Mouse (Mus musculus) Patski (cell line): ENCODE data around the gene Zdhhc3. TPM values are rescaled to one million over a fixed set of nuclear protein-coding genes. Genes with fewer than 3 reads are reported as not detected.

Source experiments
- ATAC-seq: fragments of 100-300 bp; one replicate; pipeline ENCODE4 v1.8.0; 2021
- CTCF ChIA-PET: fragments of 350-600 bp; sonication (Branson Sonifier 250); formaldehyde crosslinking; loops from one replicate; lab custom pipeline; 2022; ENCODE audit warnings: inconsistent platforms; lab: Charles Lee
- POLR2A ChIA-PET: fragments of 350-600 bp; sonication (Branson Sonifier 250); formaldehyde crosslinking; loops from one replicate; lab custom pipeline; 2022; ENCODE audit warnings: antibody characterized with exemption, inconsistent platforms; lab: Charles Lee
- DNase-seq: peaks from one replicate; pipeline ENCODE4 v3.0.0-alpha.2; 2011; ENCODE audit warnings: low read depth, low spot score
- H3K27me3 ChIP-seq: fragments of 371-371 bp; one replicate; pipeline ENCODE4 v1.5.1; 2021
- CTCF ChIP-seq: fragments of 100-300 bp; IDR thresholded peaks from one replicate; pipeline ENCODE4 v1.5.1; 2021
- in situ Hi-C: fragments of 300-500 bp; cut with MboI; formaldehyde crosslinking; loops from 3 replicates; pipeline ENCODE4 v1.11.1; 2018; ENCODE audit warnings: low pct_unique_long_range_greater_than_20kb, mixed read lengths
- polyA plus RNA-seq: library from polyadenylated mRNA; unstranded; gene quantifications from one replicate; pipeline ENCODE4 v1.2.3, GENCODE M21; 2021

Gene Zdhhc3
- polyA plus RNA-seq, 1 experiment from 2014 or later, result 48.3 TPM

DNA sequence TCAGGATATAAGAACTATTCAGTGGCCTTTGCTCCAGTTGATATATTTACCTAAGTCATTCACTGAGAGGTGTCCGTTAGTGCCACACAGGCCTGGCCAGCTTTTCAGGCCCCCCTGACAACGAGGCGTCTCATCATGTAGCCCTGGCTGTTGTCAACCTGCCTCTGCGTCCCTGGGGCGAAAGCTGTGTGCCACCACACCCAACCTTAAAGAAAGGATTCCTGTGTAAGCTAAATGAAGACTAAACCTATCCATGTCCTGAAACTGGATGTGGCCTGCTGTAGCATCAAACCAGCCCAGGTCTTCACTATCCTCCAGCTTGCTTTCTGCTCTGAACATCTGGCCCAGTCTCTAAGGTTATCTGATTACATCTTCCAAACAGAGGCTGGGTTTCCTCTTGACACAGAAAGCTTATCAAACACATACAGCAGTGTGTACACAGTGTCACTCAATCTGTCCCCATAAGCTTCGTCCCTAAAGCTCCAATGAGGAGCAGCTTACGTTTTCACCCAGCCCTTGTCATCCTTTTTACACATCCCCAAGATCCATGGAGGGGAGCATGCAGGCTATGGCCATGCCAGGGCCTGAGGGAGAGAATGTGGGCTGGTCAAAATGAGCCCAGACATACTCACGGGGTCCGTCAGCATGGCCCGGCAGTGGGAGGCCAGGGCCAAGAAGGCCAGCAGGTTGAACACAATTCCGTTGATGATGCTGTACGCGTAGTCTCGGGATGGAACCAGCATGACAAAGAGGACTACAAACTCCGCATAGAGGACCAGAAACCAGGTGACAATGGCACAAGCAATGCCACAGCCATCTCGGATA is 13.2 kb downstream of the Zdhhc3 start:
- ATAC-seq (no peak), DNase-seq (no peak)
- no peaks in the 10 kb centered on the region for H3K27me3 ChIP-seq
- POLR2A ChIA-PET, result interaction anchor here (0.6 kb wide), 1 partner anchor 15 kb away, joined by 5 read pairs; no protein-coding TSS in a partner anchor
- CTCF ChIA-PET, result no interaction called here
- no peak for TF ChIP-seq CTCF
- in situ Hi-C loops, result no loop called here

DNA sequence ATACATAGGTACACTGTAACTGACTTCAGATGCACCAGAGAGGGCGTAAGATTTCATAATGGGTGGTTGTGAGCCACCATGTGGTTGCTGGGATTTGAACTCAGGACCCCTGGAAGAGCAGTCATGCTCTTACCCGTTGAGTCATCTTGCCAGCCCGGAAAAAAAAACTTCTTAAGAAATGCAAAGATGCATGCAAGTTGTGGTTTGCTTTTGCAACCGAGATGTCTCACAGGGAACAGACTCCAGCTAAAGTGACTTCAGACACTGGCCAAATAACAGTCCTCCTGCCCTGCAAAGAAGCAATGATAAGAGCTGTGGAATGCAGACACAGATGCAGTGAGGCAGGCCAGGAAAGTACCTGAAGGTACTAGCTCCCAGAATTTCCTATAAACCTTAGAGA is 22.2 kb downstream of the Zdhhc3 start:
- no peak for TF ChIP-seq CTCF
- H3K27me3 ChIP-seq, result no peaks in the 10 kb centered on the region
- ATAC-seq, result no peak
- in situ Hi-C loops, result no loop called here
- CTCF ChIA-PET, result no interaction called here
- POLR2A ChIA-PET, result no interaction called here
- no peak for DNase-seq

DNA sequence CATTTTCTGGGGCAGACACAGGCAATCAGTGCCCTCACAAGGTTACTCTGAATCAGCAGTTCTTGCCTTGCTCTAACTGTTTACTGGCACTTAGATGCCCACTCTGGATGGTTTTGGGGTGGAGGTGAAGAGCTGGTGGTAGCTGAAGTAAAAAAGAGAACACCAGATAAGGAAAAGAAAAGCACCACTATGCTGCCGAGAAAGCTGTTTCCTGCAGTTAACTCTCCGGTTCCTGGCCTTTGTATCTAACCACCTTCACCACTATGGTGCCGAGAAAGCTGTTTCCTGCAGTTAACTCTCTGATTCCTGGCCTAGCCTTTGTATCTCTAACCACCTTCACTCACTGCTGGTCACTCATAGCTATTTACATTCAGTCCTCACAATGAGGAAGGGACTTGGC is 25.4 kb downstream of the Zdhhc3 start:
- no peak for TF ChIP-seq CTCF
- DNase-seq, result no peak
- POLR2A ChIA-PET, result interaction anchor here (0.6 to 0.8 kb wide), 2 partner anchors 50 to 63 kb away, joined by 3 to 6 read pairs; no protein-coding TSS in a partner anchor
- no peak for ATAC-seq
- H3K27me3 ChIP-seq, result no peaks in the 10 kb centered on the region
- CTCF ChIA-PET, result interaction anchor here (1.6 kb wide), 1 partner anchor 14 kb away, joined by 4 read pairs; no protein-coding TSS in a partner anchor
- in situ Hi-C loops, result no loop called here

DNA sequence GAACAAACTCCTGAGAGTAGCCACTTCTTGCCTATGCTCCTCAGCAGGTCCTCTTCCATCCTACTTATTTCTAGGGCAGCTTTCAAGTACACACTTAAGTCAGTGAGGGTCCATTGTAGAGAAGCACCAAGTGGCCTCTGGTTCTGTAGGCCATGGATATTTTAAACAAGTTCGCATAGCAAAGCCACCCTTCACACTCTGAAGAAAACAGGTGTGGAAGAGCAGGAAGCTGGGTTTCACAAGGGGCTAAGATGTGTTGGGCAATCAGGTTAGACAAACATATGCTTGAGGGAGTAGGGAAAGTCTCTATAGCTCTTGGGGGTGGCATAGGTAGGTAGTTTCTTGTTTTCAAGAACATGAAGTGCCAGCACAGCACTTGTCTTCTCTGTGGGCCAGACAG is 27.6 kb downstream of the Zdhhc3 start:
- in situ Hi-C loops, result no loop called here
- CTCF ChIA-PET, result no interaction called here
- POLR2A ChIA-PET, result interaction anchor here (0.6 kb wide), 1 partner anchor 546 kb away, joined by 4 read pairs; no protein-coding TSS in a partner anchor
- TF ChIP-seq CTCF, result no peak
- no peak for DNase-seq
- ATAC-seq, result no peak
- H3K27me3 ChIP-seq, result no peaks in the 10 kb centered on the region

DNA sequence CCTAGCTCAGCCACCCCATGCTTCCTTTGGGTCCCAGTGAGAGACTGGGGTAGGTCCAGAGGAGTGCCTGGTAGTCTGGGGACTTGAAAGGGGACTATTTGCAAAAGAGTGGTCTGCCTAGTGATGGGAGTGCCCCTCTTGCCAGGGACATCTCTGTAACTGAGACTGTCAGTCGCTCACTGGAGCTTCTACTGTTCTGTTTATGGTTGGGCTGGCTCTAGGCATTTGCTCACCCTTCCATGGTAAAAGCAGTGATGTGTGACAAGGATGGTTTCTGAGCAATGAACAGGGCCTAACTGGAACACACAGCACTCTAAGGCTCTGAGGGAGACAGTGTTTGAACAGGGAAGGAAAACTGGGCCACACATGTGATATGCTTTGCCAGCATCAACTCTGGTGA is 32.2 kb downstream of the Zdhhc3 start:
- CTCF ChIA-PET, result no interaction called here
- no peak for DNase-seq
- POLR2A ChIA-PET, result no interaction called here
- no peak for ATAC-seq
- no peaks in the 10 kb centered on the region for H3K27me3 ChIP-seq
- in situ Hi-C loops, result no loop called here
- TF ChIP-seq CTCF, result no peak

DNA sequence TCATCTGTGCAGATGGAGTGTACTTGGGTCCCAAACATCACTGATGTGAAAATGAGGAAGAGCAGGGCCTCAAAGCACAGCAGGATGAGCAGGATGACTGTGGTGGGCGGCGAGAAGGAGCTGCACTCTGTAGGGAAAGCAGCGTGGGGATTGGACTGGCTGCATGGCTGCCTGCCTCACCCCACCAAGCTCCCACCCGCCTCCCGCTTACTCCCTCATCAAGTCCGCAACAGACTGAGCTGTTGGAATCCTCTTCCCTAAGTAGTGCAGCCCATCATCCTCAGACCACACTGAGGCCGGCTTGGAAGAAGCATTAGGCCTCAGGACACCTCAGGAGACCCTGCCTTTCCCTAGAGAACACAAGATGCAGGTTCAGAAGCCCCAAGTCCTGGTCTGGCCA is 32.6 kb downstream of the Zdhhc3 start:
- in situ Hi-C loops, result no loop called here
- ChIA-PET CTCF (no interaction called here), POLR2A (no interaction called here)
- H3K27me3 ChIP-seq, result no peaks in the 10 kb centered on the region
- DNase-seq, result no peak
- TF ChIP-seq CTCF, result no peak
- ATAC-seq, result no peak

DNA sequence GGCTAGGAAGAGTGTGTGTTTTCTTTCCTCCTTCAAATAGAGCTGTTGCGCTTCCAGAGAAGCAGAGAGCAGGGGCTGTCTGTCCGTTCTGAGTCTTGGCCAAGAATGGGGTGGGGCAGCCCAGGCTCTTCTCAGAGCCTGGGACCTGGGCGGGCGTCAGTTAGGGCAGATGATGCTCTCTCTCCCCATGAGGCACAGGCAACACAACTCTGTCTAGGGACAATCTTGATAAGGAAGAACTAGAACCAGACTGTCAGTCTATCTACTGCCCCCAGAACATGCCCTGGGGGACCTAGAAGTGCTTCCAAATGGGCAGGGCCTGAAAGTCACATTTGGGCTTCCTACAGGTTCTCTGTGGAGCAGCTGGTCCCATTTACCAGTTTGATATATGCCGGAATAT is 33.9 kb downstream of the Zdhhc3 start:
- POLR2A ChIA-PET, result no interaction called here
- CTCF ChIA-PET, result no interaction called here
- in situ Hi-C loops, result no loop called here
- TF ChIP-seq CTCF, result no peak
- H3K27me3 ChIP-seq, result no peaks in the 10 kb centered on the region
- ATAC-seq, result no peak
- DNase-seq, result no peak

DNA sequence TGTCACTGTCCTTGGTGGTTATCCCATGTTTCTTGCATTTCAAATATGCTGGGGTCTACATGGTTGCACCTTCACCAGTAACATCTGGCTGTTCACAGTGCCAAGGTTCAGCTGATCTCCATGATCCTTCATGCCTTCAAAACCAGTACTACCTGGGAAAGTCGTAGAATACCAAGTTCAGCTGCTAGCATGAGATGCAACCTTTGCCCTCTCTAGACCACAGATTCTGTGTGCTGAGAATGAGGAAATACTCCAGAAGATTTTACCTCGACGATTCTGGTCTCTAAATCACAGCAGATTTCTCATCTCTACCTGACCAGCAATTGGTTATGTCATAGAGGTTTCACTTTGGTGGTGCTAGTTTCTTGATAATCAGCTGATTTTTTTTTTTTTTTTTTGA is 52.8 kb downstream of the Zdhhc3 start:
- TF ChIP-seq CTCF, result no peak
- no peak for ATAC-seq
- H3K27me3 ChIP-seq, result no peaks in the 10 kb centered on the region
- ChIA-PET CTCF (no interaction called here), POLR2A (interaction anchor here (0.5 kb wide), 1 partner anchor 13 kb away, joined by 3 read pairs; no protein-coding TSS in a partner anchor)
- in situ Hi-C loops, result no loop called here
- DNase-seq, result no peak

DNA sequence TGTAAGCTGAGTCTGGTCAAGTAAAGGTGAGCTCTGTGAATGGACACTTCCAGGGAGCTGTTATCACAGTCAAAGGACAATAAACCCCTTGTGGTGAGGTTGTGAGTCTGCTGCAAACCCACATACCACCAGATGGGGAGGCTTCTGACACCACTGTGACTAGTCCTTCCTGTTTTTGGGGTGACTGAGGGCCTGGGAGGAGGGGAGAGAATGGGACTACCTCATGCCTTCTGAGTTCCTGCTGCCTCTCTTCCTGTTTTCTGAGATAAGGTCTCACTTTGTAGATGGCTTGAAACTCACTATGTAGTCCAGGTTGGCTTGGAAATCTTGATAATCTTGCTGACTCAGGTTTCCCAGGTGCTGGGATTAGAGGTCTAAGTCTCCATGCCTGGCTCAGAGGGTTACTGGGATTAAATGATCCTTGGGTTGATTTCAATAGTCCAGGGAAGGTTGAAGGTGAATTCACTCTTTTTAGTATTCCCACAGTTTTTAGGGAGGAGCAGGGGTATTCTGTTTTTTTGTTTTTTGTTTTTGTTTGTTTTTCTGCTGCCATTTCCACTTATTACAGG is 54.2 kb downstream of the Zdhhc3 start:
- CTCF ChIA-PET, result no interaction called here
- no peak for ATAC-seq
- POLR2A ChIA-PET, result interaction anchor here (1.1 kb wide), 1 partner anchor 10 kb away, joined by 3 read pairs; no protein-coding TSS in a partner anchor
- H3K27me3 ChIP-seq, result no peaks in the 10 kb centered on the region
- peak; percentile 12 for TF ChIP-seq CTCF
- DNase-seq, result no peak
- in situ Hi-C loops, result no loop called here

DNA sequence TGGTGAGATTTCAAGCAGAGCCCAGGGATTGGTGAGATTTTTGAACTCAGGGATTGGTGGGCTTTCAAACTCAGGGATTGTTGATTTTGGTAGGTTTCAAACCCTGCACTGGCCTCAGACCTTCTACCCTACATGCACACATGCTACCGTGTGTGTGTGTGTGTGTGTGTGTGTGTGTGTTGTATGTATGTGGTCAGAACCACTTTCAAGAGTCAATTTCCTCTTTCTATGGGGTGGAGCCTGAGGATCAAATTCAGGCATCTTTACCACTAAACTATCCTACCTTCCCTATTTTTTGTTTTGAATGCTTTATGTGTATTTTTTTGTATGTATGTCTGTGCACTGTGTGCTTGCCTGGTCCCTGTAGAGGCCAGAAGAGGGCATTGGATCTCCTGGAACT is 65.3 kb downstream of the Zdhhc3 start:
- ATAC-seq (no peak), DNase-seq (no peak)
- peaks cover 4% of the 10 kb centered on the region for H3K27me3 ChIP-seq
- ChIA-PET CTCF (no interaction called here), POLR2A (interaction anchor here (0.7 kb wide), 1 partner anchor 12 kb away, joined by 3 read pairs; no protein-coding TSS in a partner anchor)
- in situ Hi-C loops, result no loop called here
- no peak for TF ChIP-seq CTCF

DNA sequence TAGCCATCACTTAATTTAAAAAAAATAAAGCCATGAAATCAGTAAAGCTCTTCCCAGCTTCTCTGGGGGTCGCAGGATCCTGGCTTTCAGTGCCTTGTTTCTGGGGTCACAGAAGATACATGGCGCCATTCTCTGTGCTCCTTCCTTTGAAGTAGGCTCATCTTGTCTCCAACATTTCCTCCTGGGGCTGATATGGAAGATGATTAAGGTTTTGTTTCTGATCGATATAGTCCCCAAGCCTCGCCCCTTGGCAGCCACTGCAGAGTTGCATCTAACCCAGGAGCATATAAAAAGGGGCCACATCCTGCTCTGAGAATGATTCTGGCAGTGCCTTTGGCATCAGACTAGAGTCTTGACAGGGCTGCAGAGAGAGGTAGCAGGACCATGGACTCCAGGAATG is 78.6 kb downstream of the Zdhhc3 start, which contains the start of gene Tgm4:
Gene Tgm4, plus strand, starts transcription at position 301 of the 400 bp plus-strand sequence.
- in situ Hi-C loops, result no loop called here
- DNase-seq, result no peak
- ATAC-seq, result no peak
- H3K27me3 ChIP-seq, result peaks cover 3% of the 10 kb centered on the region
- CTCF ChIA-PET, result no interaction called here
- no peak for TF ChIP-seq CTCF
- POLR2A ChIA-PET, result no interaction called here
